Mouse (Mus musculus) lung, postnatal 0 days (tissue): ENCODE data around the gene Ddx49.

Source experiments
- CTCF ChIP-seq: IDR thresholded peaks from 2 replicates; pipeline ENCODE4 v1.5.1; 2016; ENCODE audit warnings: antibody characterized with exemption, mild to moderate bottlenecking
- EP300 ChIP-seq: IDR thresholded peaks from 2 replicates; pipeline ENCODE4 v1.6.1; 2016; ENCODE audit warnings: antibody characterized with exemption, mild to moderate bottlenecking, control low read depth

- TF ChIP-seq CTCF (no peak), EP300 (no peak)
Observed at GRCm38 (mm10) chr8:70313399-70313798, 11.1 kb upstream of the Ddx49 start.
